Mouse (Mus musculus) hindbrain, embryonic 14.5 days (tissue): ENCODE measurements around the gene Bdh1. TPM values are rescaled to one million over a fixed set of nuclear protein-coding genes. Genes with fewer than 3 reads are reported as not detected.
"Not testable (repeated sequence)": the region's sequence is repeated elsewhere in the genome, so short reads cannot be mapped to it uniquely, and the experiment has no call there.

Experiments
- ATAC-seq: fragments of 200-750 bp; cut with Nextera tagmentation; 2 replicates; pipeline ENCODE4 v1.8.0; 2017; ENCODE audit warnings: moderate number of reproducible peaks, mild to moderate bottlenecking, moderate TSS enrichment, moderate library complexity; ENCODE audit not compliant: low FRiP score
- DNase-seq: peaks from one replicate; pipeline ENCODE4 v3.0.0-alpha.2; 2015; ENCODE audit warnings: low spot score
- H3K27ac ChIP-seq: fragments of 300-500 bp; sonication (generic); 2 replicates; pipeline ENCODE4 v1.5.1; 2014; ENCODE audit warnings: mild to moderate bottlenecking, moderate library complexity
- H3K27me3 ChIP-seq: fragments of 300-500 bp; sonication (generic); 2 replicates; pipeline ENCODE4 v1.6.1; 2014; ENCODE audit warnings: mild to moderate bottlenecking, low read length, mixed read lengths; ENCODE audit not compliant: control insufficient read depth, insufficient read depth
- H3K36me3 ChIP-seq: fragments of 300-500 bp; sonication (generic); replicated peaks from 2 replicates; pipeline ENCODE4 v1.6.1; 2014; ENCODE audit not compliant: control insufficient read depth, insufficient read depth
- H3K4me1 ChIP-seq: fragments of 300-500 bp; sonication (generic); replicated peaks from 2 replicates; pipeline ENCODE4 v1.6.1; 2014; ENCODE audit warnings: antibody characterized with exemption, low read length, mixed read lengths; ENCODE audit not compliant: control insufficient read depth, insufficient read depth
- H3K4me2 ChIP-seq: fragments of 300-500 bp; sonication (generic); replicated peaks from 2 replicates; pipeline ENCODE4 v1.6.1; 2014; ENCODE audit warnings: mild to moderate bottlenecking, moderate library complexity
- H3K4me3 ChIP-seq: fragments of 300-500 bp; sonication (generic); replicated peaks from 2 replicates; pipeline ENCODE4 v1.5.1; 2014; ENCODE audit warnings: mild to moderate bottlenecking, low read length
- H3K9ac ChIP-seq: fragments of 300-500 bp; sonication (generic); 2 replicates; pipeline ENCODE4 v1.6.1; 2014
- H3K9me3 ChIP-seq: fragments of 300-500 bp; sonication (generic); 2 replicates; pipeline ENCODE4 v1.6.1; 2016; ENCODE audit warnings: low read length; ENCODE audit not compliant: control insufficient read depth
- WGBS: fragments of 180-500 bp; shearing (Covaris S2); extraction: QIAGEN DNeasy Blood & Tissue Kit; methylation state at CpG from one replicate; pipeline ENCODE4 v1.1.7; 2014; 5-methylcytosine and 5-hydroxymethylcytosine counted together
- polyA plus RNA-seq: library from polyadenylated mRNA; unstranded; fragments of >200 nt; fragmentation: Nextera tagmentation; extraction: Ambion mirVana; gene quantifications from 2 replicates; pipeline ENCODE4 v1.2.1, GENCODE M21; 2014

The Bdh1 gene
- polyA plus RNA-seq: 92.7 and 118 TPM in 2 replicates

DNA sequence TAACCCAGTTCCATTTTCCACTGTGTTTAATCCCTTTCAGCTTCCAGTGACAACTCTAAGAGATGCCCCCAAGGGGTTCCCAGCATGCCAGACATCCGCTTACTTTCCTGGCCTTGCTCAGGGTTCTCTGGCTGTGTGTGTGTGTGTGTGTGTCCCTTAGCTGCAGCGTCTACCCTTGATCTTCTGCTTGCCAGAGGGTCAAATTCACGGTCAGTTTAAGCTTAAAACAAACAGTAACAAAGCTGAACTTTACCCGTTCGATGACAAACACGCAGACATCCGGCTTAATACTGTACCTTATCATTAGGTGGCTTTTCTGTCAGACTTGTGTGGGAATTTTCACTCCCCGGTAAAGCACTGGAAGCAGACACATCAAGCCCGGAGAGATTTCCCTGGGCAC lies at the start of gene Bdh1:
TSS of gene Bdh1 (plus strand) at position 281 of the 400 bp plus-strand sequence.
- no peak for ATAC-seq
- H3K4me1 ChIP-seq: no peaks in the 10 kb centered on the region
- H3K9me3 ChIP-seq: no peaks in the 10 kb centered on the region
- no peak within 1 kb of the TSS for H3K4me2 ChIP-seq
- H3K9ac ChIP-seq: no peak within 1 kb of the TSS
- WGBS: 70% methylated on average over 9 of the region's 9 CpGs
- DNase-seq: no peak
- no peak within 1 kb of the TSS for H3K4me3 ChIP-seq
- H3K36me3 ChIP-seq: no peaks in the 10 kb centered on the region
- H3K27ac ChIP-seq: no peak within 1 kb of the TSS
- peaks cover 5% of the 10 kb centered on the region for H3K27me3 ChIP-seq

DNA sequence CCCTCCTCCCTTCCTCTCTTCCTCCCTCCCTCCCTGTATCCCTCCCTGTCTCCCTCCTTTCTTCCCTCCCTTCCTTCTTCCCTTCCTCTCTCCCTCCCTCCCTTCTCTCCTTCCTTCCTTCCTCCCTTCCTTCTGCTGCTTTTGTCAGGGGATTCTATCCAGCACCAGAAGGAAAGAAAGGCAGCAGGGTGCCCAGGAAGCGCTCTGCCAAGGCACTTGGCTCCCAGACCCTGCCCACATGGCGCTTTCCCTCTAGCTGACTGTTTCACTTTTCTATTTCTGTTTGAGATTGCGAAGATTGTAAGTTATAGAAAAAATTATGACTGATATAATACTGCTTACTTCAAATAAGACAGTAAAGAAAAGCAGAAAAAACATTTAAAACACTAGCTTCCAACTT lies 49.8 kb upstream of the Bdh1 start:
- not testable (repeated sequence) for H3K4me2 ChIP-seq, H3K9ac ChIP-seq, DNase-seq, ATAC-seq, H3K27ac ChIP-seq, H3K4me3 ChIP-seq, H3K27me3 ChIP-seq, H3K9me3 ChIP-seq, H3K36me3 ChIP-seq, H3K4me1 ChIP-seq
- WGBS: 79% methylated on average over 3 of the region's 3 CpGs

DNA sequence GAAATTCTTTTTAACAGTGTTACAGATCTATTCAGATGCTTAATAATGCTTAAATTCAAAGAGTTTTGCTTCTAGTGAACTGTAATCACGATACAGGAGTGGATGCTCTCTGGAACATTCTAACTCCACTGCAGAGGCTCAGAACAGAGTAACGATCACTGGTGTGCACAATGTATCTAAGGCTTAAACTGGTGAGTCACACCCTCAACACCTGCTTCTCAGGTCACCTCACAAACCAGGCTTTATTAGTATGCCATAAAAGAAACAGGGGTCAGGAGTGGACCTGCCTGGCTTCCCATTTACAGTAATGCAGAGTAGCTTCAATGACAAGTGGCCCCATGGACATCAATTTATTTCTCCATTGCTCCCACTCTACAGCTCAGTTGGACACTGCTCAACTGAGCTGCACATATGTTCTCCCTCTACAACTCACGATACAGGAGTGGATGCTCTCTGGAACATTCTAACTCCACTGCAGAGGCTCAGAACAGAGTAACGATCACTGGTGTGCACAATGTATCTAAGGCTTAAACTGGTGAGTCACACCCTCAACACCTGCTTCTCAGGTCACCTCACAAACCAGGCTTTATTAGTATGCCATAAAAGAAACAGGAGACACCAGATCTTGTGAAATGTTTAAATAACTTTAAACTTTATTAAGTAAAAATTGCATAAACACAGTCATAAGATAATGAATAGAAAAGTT lies 46.0 kb upstream of the Bdh1 start:
- 92% methylated on average over 4 of the region's 4 CpGs for WGBS
- not testable (repeated sequence) for H3K4me2 ChIP-seq, H3K4me1 ChIP-seq, H3K27ac ChIP-seq, H3K4me3 ChIP-seq, ATAC-seq, H3K9me3 ChIP-seq, H3K27me3 ChIP-seq, H3K36me3 ChIP-seq, DNase-seq, H3K9ac ChIP-seq

- not testable (repeated sequence) for H3K4me3 ChIP-seq, H3K27ac ChIP-seq, H3K4me2 ChIP-seq, H3K4me1 ChIP-seq, H3K9me3 ChIP-seq, H3K9ac ChIP-seq, H3K27me3 ChIP-seq, DNase-seq, ATAC-seq, H3K36me3 ChIP-seq
- WGBS: 83% methylated on average over 3 of the region's 3 CpGs
Observed at GRCm38 (mm10) chr16:31388269-31388668, 33.8 kb upstream of the Bdh1 start.

GRCm38 (mm10) chr16:31399231-31399630 lies 22.8 kb upstream of the Bdh1 start:
- Histone ChIP-seq H3K27me3 (no peaks in the 10 kb centered on the region), H3K36me3 (no peaks in the 10 kb centered on the region), H3K4me2 (no peak overlapping the region), H3K9ac (no peak overlapping the region), H3K4me3 (no peak overlapping the region), H3K4me1 (no peaks in the 10 kb centered on the region), H3K9me3 (0 out of 2 replicates have a peak, but pooled peaks cover 5% of the 10 kb centered on the region), H3K27ac (no peak overlapping the region)
- ATAC-seq: no peak
- no peak for DNase-seq
- 80% methylated on average over 2 of the region's 2 CpGs for WGBS

GRCm38 (mm10) chr16:31400908-31401692 lies 21.0 kb upstream of the Bdh1 start:
- Histone ChIP-seq H3K27me3 (no peaks in the 10 kb centered on the region), H3K4me2 (no peak overlapping the region), H3K9me3 (0 out of 2 replicates have a peak, but pooled peaks cover 5% of the 10 kb centered on the region), H3K36me3 (no peaks in the 10 kb centered on the region), H3K9ac (no peak overlapping the region), H3K27ac (no peak overlapping the region), H3K4me3 (no peak overlapping the region), H3K4me1 (no peaks in the 10 kb centered on the region)
- ATAC-seq (no peak), DNase-seq (no peak)
- 94% methylated on average over 11 of the region's 11 CpGs for WGBS

- H3K4me1 ChIP-seq: no peaks in the 10 kb centered on the region
- H3K4me2 ChIP-seq: no peak overlapping the region
- H3K9ac ChIP-seq: no peak overlapping the region
- no peak overlapping the region for H3K4me3 ChIP-seq
- H3K27ac ChIP-seq: no peak overlapping the region
- DNase-seq: no peak
- WGBS: 40% methylated on average over 8 of the region's 8 CpGs
- no peak for ATAC-seq
- H3K27me3 ChIP-seq: no peaks in the 10 kb centered on the region
- H3K36me3 ChIP-seq: no peaks in the 10 kb centered on the region
- H3K9me3 ChIP-seq: no peaks in the 10 kb centered on the region
Observed at GRCm38 (mm10) chr16:31402096-31402495, 20.0 kb upstream of the Bdh1 start.

- no peak overlapping the region for H3K9ac ChIP-seq
- H3K27ac ChIP-seq: no peak overlapping the region
- no peak overlapping the region for H3K4me3 ChIP-seq
- 93% methylated on average over 4 of the region's 4 CpGs for WGBS
- no peak for ATAC-seq
- no peaks in the 10 kb centered on the region for H3K4me1 ChIP-seq
- no peak for DNase-seq
- H3K36me3 ChIP-seq: no peaks in the 10 kb centered on the region
- no peaks in the 10 kb centered on the region for H3K9me3 ChIP-seq
- no peaks in the 10 kb centered on the region for H3K27me3 ChIP-seq
- H3K4me2 ChIP-seq: no peak overlapping the region
Observed at GRCm38 (mm10) chr16:31403971-31404370, 18.1 kb upstream of the Bdh1 start.

- ATAC-seq (no peak), DNase-seq (no peak)
- Histone ChIP-seq H3K9me3 (no peaks in the 10 kb centered on the region), H3K4me1 (no peaks in the 10 kb centered on the region), H3K27ac (no peak overlapping the region), H3K4me2 (no peak overlapping the region), H3K9ac (no peak overlapping the region), H3K27me3 (no peaks in the 10 kb centered on the region), H3K36me3 (no peaks in the 10 kb centered on the region), H3K4me3 (no peak overlapping the region)
- WGBS: 59% methylated on average over 1 of the region's 1 CpGs
Observed at GRCm38 (mm10) chr16:31405040-31405439, 17.0 kb upstream of the Bdh1 start.
